Mouse (Mus musculus): Measurements from ENCODE around the gene Fam184a.

DNA sequence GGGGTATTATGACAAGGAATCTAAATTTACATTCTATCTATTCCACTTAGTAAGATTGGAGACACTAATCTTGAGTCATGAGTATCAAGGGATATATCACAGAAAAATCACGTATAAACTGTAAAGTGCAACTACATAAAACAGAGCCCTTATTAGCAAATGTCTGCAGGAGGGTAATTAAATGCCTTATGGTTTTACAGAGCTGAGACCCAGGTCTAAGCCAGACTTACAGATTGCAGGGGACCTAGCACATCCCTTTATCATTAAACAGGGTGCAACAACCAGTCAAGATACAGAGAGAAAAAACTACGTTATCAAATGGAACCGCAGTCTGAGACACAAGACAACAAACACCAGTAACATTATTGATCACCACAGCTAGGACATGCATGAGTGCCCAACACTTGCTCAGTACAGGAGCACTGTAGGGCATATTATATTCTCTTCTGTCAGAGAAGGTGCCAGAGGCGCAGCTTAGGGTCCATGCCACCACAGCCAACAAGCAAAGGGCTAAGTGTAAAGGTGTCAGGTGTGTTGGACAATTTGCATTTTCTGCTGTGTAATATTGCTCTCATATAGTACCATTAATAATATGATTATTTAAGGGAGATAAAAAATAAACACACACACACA, 61.9 kb downstream of the Fam184a start:
- TF ChIP-seq CTCF (IDR thresholded peaks at IDR 0.05; ENCODE audit: control insufficient read depth, insufficient read depth, insufficient read length) (no peak), MYOD1 (IDR thresholded peaks at IDR 0.05; ENCODE audit: control insufficient read depth, insufficient read length, low read depth) (no peak)

Data from C2C12 (cell line).